Mouse (Mus musculus) olfactory bulb, adult 2 months (tissue): Measurements from ENCODE around the gene Mbnl3.

ENCODE experiments used
- CTCF ChIP-seq: fragments of 200-500 bp; IDR thresholded peaks from 2 replicates; pipeline ENCODE4 v1.5.1; 2012; ENCODE audit warnings: low read depth, mild to moderate bottlenecking, low read length, moderate library complexity; ENCODE audit not compliant: insufficient read depth
- POLR2A ChIP-seq: fragments of 200-500 bp; IDR thresholded peaks from 2 replicates; pipeline ENCODE4 v1.6.1; 2012; ENCODE audit warnings: mild to moderate bottlenecking, low read depth, low read length, moderate library complexity; ENCODE audit not compliant: insufficient read depth

GRCm38 (mm10) chrX:51084972-51085371, 121.4 kb downstream of the Mbnl3 start:
- TF ChIP-seq CTCF (no peak), POLR2A (no peak)
